Mouse (Mus musculus) 416B (cell line): Measurements from ENCODE around the gene Tas2r106.

Experiments
- DNase-seq: peaks from one replicate; pipeline ENCODE4 v3.0.0; 2011; ENCODE audit warnings: low read depth

Tas2r106 gene

DNA sequence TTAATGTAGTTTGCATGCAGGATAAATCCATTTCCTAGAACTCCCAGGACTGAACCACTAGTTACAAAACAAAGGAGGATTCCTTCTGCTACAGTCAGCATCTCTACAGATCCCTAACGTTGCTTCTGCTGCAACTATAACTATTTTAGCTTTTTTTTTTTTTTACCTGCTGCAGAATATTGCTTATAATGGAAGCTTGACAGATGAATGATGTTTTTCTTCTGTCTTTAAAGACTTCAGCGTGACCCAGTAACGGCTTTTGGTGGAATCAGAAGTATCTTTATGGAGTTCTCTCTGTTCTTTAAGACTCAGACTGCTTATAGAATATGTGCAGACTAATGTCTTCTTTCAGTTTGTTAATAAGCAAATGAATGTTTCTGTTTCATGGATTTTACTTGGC is at the start of gene Tas2r106:
Tas2r106 (minus strand) TSS at position 101 of the 400 bp plus-strand sequence.
- DNase-seq = no peak

DNA sequence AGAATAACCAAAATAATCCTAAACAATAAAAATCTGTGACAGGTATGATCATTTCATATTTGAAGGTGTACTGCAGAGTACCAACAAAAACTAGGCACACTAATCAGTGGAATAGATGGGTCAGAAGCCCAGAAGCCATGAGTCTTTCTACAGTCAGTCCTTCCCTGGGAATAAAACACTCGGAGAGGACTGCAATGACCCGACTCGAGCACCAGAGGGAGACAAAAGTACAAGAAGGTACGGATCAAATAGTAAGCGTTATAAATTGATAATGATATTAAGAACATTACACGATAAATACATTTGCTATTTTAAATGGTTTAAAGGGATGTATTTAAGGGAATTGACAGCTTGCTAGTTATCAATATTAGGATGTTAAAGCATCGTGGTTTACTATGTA is 34.1 kb upstream of the Tas2r106 start:
- DNase-seq = peak; percentile 37

DNA sequence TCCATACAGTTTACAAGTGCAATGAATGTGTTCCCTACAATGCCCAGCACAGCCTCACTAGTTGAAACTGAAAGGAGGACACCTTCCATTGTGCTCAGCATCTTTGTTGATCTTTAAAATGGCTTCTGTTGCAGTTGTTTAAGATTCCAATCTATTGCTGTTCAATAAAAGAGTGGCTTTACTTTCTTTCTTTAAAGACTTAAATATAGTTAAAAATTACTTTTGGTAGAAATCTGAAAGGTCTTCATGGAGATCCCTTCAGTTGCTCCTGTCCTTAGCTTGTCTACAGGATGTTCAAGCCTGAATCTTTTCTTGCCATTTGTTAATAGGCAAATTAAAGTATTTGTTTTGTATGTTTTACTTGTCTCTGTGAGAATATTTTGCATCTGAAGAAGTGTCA is 11.3 kb upstream of the Tas2r106 start, which contains the start of gene Tas2r114:
Tas2r114 (minus strand) TSS at position 101 of the 400 bp plus-strand sequence.
- no peak for DNase-seq

DNA sequence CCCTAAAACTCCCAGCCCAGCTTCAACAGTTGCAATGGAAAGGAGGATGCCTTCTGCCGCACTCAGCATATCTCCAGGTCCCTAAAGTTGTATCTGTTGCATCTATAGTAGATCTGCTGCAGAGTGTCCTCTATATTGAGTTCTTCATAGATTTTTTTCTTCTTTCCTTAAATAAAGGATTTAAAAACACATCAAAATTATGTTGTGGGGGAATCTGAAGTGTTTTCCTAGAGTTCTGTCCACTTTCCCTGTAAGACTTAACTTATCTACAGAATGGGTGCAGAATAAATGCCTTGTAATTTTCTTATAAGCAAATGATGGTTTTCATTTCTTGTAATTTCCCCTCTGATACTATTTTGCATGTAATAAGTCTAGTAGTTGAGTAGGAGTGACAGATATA is 8.7 kb upstream of the Tas2r106 start, which contains the start of gene Tas2r105:
Tas2r105 (minus strand) TSS at position 101 of the 400 bp plus-strand sequence.
- DNase-seq = no peak

DNA sequence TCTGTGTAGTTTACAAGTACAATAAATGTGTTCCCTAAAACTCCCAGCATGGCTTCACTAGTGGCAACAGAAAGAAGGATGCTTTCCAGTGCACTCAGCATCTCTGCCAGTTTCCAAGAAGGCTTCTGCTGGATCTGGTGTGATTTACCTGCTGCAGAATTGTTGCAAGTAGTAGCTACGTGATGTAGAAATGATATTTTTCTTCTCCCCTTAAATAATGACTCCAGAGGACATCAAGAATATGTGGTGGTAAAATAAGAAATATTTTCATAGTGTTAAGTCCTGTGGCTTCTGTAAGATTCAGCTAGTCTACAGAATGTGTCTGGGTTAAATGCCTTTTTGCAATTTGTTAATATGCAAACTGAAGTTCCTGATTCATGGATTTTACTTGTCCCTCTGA is 7.0 kb upstream of the Tas2r106 start, which contains the start of gene Tas2r104:
Tas2r104 (minus strand) TSS at position 101 of the 400 bp plus-strand sequence.
- DNase-seq = no peak

DNA sequence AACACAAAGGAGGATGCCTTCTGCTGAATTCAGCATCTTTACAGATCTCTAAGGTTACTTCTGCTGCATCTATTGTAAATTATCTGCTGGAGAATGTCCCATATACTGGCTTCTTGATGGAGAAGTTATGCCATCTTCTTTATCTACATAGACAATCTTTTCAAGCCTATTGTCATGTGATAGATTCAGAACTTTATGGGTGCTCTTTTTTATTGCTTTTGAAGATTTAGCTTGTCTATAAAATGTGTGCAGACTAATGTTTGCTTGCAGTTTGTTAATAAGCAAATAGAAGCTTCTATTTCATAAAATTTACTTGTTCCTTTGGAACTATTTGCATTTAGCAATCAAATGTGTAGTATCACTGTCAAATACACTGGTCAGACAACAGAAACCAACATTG is 18.6 kb downstream of the Tas2r106 start, which contains the start of gene Tas2r107:
Tas2r107 (minus strand) TSS at position 101 of the 400 bp plus-strand sequence.
- no peak for DNase-seq

DNA sequence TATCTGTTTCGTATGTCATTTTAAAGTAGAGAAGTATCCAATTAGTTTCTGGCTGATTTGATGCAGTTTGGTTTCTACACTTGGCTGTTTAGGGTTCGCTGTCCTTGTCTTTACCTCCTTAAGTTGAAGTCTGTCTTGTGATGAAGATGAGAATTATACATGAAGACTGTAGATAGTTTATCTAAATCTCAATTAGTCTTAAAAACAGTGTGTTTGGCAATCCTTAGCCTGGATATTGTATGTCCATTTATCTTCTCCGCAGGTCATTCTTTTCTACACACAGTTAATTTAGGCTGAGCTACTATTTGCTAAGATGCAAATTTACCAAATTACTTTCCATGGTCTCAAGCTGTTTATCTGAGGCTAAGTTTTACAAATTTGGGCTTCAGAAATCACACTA is 47.9 kb downstream of the Tas2r106 start, which contains the start of gene Tas2r130:
Tas2r130 (minus strand) TSS at position 101 of the 400 bp plus-strand sequence.
- DNase-seq = no peak
